12 mouse cellular contexts compared by ENCODE assay signal in the genomic region with DNA sequence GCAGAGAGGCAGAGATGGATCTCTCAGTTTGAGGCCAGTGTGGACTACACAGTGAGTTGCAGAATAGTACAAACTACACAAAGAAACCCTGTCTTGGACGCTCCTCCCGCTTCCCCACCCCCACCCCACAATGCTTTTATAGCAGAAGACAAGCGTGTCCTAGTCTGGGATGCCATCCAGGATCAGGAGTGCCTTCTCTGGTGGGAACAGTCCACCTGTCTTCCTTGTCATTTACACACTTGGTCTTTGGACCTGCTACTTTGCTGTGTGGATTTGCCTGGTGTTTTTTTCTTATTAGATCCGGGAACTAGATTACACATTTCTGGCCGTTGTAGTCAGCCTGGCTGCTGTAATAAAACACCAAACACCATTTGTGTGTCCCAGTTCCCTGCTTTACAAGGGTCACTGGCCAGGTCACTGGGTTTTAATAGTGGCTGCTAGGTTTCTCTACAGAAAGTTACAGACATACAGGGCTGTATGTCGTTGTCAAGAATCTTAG. TPM values are rescaled to one million over a fixed set of nuclear protein-coding genes. Genes with fewer than 3 reads are reported as not detected.
DNase-seq lines count a peak whose midpoint lies in the region; TF ChIP-seq lines count a peak whose summit lies in the region.
"Had no signal": no experiment of that assay in that cellular context is flagged by ENCODE, and none has a peak within 500 bp of the region (broad histone marks: within the 10 kb centered on the region; RNA-seq: fewer than 3 reads in every experiment).

No protein-coding gene starts in this region.

- H3K4me3 ChIP-seq in kidney, adult 2 months (ENCODE audit: insufficient read depth, low read depth, low read length), result no peak overlapping the region
- H3K4me3 ChIP-seq: embryonic facial prominence, embryonic 13.5 days had no signal

- peaks cover 10% of the 10 kb centered on the region for H3K4me1 ChIP-seq in kidney, adult 2 months (ENCODE audit: control insufficient read depth, insufficient read depth, low read length)
- H3K4me1 ChIP-seq: embryonic facial prominence, embryonic 13.5 days had no signal

- 20% methylated on average over 6 of the region's 6 CpGs for WGBS in kidney, adult 2 months

- no peak for TF ChIP-seq POLR2A in kidney, adult 2 months (IDR thresholded peaks at IDR 0.05; ENCODE audit: low read depth, low read length)

- TF ChIP-seq CTCF in kidney, adult 2 months (conservative IDR thresholded peaks at IDR 0.05; ENCODE audit: insufficient read depth, insufficient read length, low read depth, low read length), result no peak

- H3K27ac ChIP-seq in kidney, adult 2 months (ENCODE audit: insufficient read depth, low read depth, low read length), result no peak overlapping the region
- H3K27ac ChIP-seq: embryonic facial prominence, embryonic 13.5 days had no signal

- no peaks in the 10 kb centered on the region for H3K27me3 ChIP-seq in kidney, adult 2 months (replicated peaks; ENCODE audit: control insufficient read depth, insufficient read depth, low read length)
- H3K27me3 ChIP-seq: embryonic facial prominence, embryonic 13.5 days had no signal

- peak; percentile 79 for DNase-seq in Muller cell, postnatal 12 days (ENCODE audit: inconsistent ontology term)
- DNase-seq in embryo, embryonic 10 days (ENCODE audit: low spot score), result peak; percentile 48
- peak; percentile 73 for DNase-seq in kidney, adult 2 months
- peak; percentile 37 for DNase-seq in mesoderm, embryonic 11.5 days (ENCODE audit: low read depth, low spot score)
- DNase-seq in right cerebral cortex, postnatal 36 days (ENCODE audit: low spot score in 2 of 2), result no peak
- no peak for DNase-seq in gastrocnemius, postnatal 10 days
- no peak for DNase-seq in spleen, postnatal 4 days (ENCODE audit: low spot score in 2 of 2)
- no peak for DNase-seq in adrenal gland, postnatal 14 days
- DNase-seq: heart, adult 18-20 months had no signal

- no peaks in the 10 kb centered on the region for H3K36me3 ChIP-seq in kidney, adult 2 months (ENCODE audit: control insufficient read depth, insufficient read depth, low read length)
- H3K36me3 ChIP-seq: embryonic facial prominence, embryonic 13.5 days had no signal

RNA-seq across cellular contexts. Expression of a gene that starts 5.7 kb away (rescaled TPM):
- polyA plus RNA-seq in kidney, adult 2 months (2012; rRNA removed), result 0.05 TPM in 1 of 2 replicates, not detected in the other
- under 1 TPM in 1 of 2 experiments, not detected in 1; 0.23 TPM for total RNA-seq in gastrocnemius, postnatal 10 days (2021)
- total RNA-seq in adrenal gland, postnatal 14 days (2021), result not detected in 2 replicates
- total RNA-seq: heart, adult 18-20 months; megakaryocyte-erythroid progenitor cell, adult 5-6 weeks had no signal
- polyA plus RNA-seq: embryonic facial prominence, embryonic 13.5 days; liver, embryonic 11.5 days had no signal

RNA-seq across cellular contexts. Expression of a gene that starts 10.8 kb away (rescaled TPM):
- 0.05 TPM in 1 of 2 replicates, not detected in the other for polyA plus RNA-seq in kidney, adult 2 months (2012; rRNA removed)
- under 1 TPM in 1 of 2 experiments, not detected in 1; 0.14 TPM for total RNA-seq in gastrocnemius, postnatal 10 days (2021)
- total RNA-seq in adrenal gland, postnatal 14 days (2021), result not detected in 2 replicates
- total RNA-seq: heart, adult 18-20 months; megakaryocyte-erythroid progenitor cell, adult 5-6 weeks had no signal
- polyA plus RNA-seq: liver, embryonic 11.5 days had no signal

RNA-seq across cellular contexts. Expression of a gene that starts 22.9 kb away (rescaled TPM):
- 3.9 TPM in 2 replicates for polyA plus RNA-seq in kidney, adult 2 months (2012; rRNA removed)
- 10 to 100 TPM; 26.9 to 27.3 TPM for total RNA-seq in gastrocnemius, postnatal 10 days (2021)
- total RNA-seq in adrenal gland, postnatal 14 days (2021), result 13.6 and 14.2 TPM in 2 replicates

RNA-seq across cellular contexts. Expression of a gene that starts 31.1 kb away (rescaled TPM):
- 175 and 188 TPM in 2 replicates for polyA plus RNA-seq in kidney, adult 2 months (2012; rRNA removed)
- 100 to 1,000 TPM; 264 to 270 TPM for total RNA-seq in gastrocnemius, postnatal 10 days (2021)
- 125 and 126 TPM in 2 replicates for total RNA-seq in adrenal gland, postnatal 14 days (2021)

RNA-seq across cellular contexts. Expression of a gene that starts 44.4 kb away (rescaled TPM):
- polyA plus RNA-seq in kidney, adult 2 months (2012; rRNA removed), result 101 and 124 TPM in 2 replicates
- 100 to 1,000 TPM; 208 to 212 TPM for total RNA-seq in gastrocnemius, postnatal 10 days (2021)
- 92.7 and 101 TPM in 2 replicates for total RNA-seq in adrenal gland, postnatal 14 days (2021)

Comparison
In these comparisons a context has a peak if more than half of its experiments do, and no peak if none do; other contexts are left out.
1. DNase-seq: peak in Muller cell, postnatal 12 days (single experiment), embryo, embryonic 10 days (single experiment), kidney, adult 2 months (single experiment) and mesoderm, embryonic 11.5 days (single experiment); none in right cerebral cortex, postnatal 36 days (0 of 2), gastrocnemius, postnatal 10 days (single experiment), spleen, postnatal 4 days (0 of 2) and adrenal gland, postnatal 14 days (single experiment).